Mouse (Mus musculus) intestine, embryonic 14.5 days (tissue): ENCODE results near the gene Itgb6. TPM values are rescaled to one million over a fixed set of nuclear protein-coding genes. Genes with fewer than 3 reads are reported as not detected.
A peak's percentile ranks its signal among the peaks of the same experiment; 100 is the strongest.

Source experiments
- ATAC-seq: fragments of 200-750 bp; cut with Nextera tagmentation; replicated peaks from 2 replicates; pipeline ENCODE4 v1.8.0; 2017; ENCODE audit warnings: low read depth, moderate number of reproducible peaks, moderate TSS enrichment, moderate library complexity; ENCODE audit not compliant: low FRiP score, low TSS enrichment
- DNase-seq: peaks from one replicate; pipeline ENCODE4 v3.0.0-alpha.2; 2018; ENCODE audit warnings: low spot score
- H3K27ac ChIP-seq: fragments of 300-500 bp; sonication (generic); 2 replicates; pipeline ENCODE4 v1.5.1; 2014; ENCODE audit warnings: low read depth, mild to moderate bottlenecking, control low read depth
- H3K27me3 ChIP-seq: fragments of 300-500 bp; sonication (generic); replicated peaks from 2 replicates; pipeline ENCODE4 v1.6.1; 2014; ENCODE audit warnings: low read length, control low read depth; ENCODE audit not compliant: control insufficient read depth, insufficient read depth
- H3K36me3 ChIP-seq: fragments of 300-500 bp; sonication (generic); 2 replicates; pipeline ENCODE4 v1.6.1; 2014; ENCODE audit warnings: low read length, control low read depth; ENCODE audit not compliant: control insufficient read depth, insufficient read depth
- H3K4me1 ChIP-seq: fragments of 300-500 bp; sonication (generic); replicated peaks from 2 replicates; pipeline ENCODE4 v1.6.1; 2014; ENCODE audit warnings: low read length, control low read depth, mixed read lengths; ENCODE audit not compliant: control insufficient read depth, insufficient read depth
- H3K4me2 ChIP-seq: fragments of 300-500 bp; sonication (generic); 2 replicates; pipeline ENCODE4 v1.6.1; 2014; ENCODE audit warnings: low read length
- H3K4me3 ChIP-seq: fragments of 300-500 bp; sonication (generic); 2 replicates; pipeline ENCODE4 v1.5.1; 2014; ENCODE audit warnings: low read depth, low read length, control low read depth, mixed read lengths
- H3K9ac ChIP-seq: fragments of 300-500 bp; sonication (generic); 2 replicates; pipeline ENCODE4 v1.6.1; 2014; ENCODE audit warnings: mild to moderate bottlenecking, low read length
- H3K9me3 ChIP-seq: fragments of 300-500 bp; sonication (generic); 2 replicates; pipeline ENCODE4 v1.6.1; 2016; ENCODE audit warnings: low read length, control low read depth; ENCODE audit not compliant: control insufficient read depth
- WGBS: fragments of 180-500 bp; shearing (Covaris S2); extraction: QIAGEN DNeasy Blood & Tissue Kit; methylation state at CpG from one replicate; pipeline ENCODE4 v1.1.7; 2014; 5-methylcytosine and 5-hydroxymethylcytosine counted together
- polyA plus RNA-seq: library from polyadenylated mRNA; unstranded; fragments of >200 nt; fragmentation: Nextera tagmentation; extraction: Ambion mirVana; gene quantifications from 2 replicates; pipeline ENCODE4 v1.2.1, GENCODE M21; 2014

Gene Itgb6
- polyA plus RNA-seq, 1 experiment from 2014 or later, result 9.6 TPM

DNA sequence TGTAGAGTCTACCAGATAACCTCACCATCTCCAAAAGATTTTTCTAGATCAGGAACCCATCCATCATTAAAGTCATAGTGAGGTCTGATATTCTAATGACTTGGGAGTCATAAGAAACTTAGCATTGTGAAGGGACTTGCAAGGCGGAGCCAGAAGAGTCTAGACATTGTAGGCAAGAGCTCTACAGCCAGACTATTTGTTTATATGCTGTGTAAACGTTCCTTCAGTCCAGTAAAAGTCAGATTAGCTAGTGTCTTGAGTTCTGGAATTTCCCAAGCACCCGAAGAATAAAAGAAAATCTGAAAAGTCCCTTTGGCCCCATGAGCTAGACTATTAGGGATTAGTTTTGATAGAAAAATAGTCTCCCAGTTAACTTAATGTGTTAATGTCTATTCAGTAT is 38.3 kb downstream of the Itgb6 start:
- Histone ChIP-seq H3K9ac (no peak overlapping the region), H3K27ac (no peak overlapping the region), H3K27me3 (no peaks in the 10 kb centered on the region), H3K4me2 (no peak overlapping the region), H3K9me3 (no peaks in the 10 kb centered on the region), H3K36me3 (no peaks in the 10 kb centered on the region), H3K4me1 (peaks cover 7% of the 10 kb centered on the region), H3K4me3 (no peak overlapping the region)
- no peak for DNase-seq
- ATAC-seq, result no peak
- 46% methylated on average over 3 of the region's 3 CpGs for WGBS

DNA sequence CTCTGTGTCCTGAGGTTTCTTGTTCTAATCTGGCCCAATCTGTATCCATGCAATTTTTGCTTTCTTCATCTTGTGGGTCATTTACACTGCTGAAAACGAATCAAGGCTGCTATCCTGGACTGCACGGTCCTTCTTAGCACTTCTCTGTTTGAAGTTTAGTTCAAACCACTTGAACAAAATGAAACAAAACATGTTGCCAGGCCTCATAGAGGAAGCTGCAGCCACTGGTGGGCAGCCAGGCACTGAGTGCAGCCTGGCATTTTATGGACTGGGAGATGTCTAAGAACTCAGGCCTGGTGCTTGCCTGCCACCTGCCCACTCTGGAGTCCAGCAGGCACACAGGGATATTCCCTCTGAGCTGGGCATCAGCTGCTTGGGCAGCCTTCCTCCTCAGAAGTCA is 39.9 kb downstream of the Itgb6 start:
- 65% methylated on average over 2 of the region's 2 CpGs for WGBS
- ATAC-seq (no peak), DNase-seq (no peak)
- H3K9me3 ChIP-seq, result no peaks in the 10 kb centered on the region
- H3K9ac ChIP-seq, result no peak overlapping the region
- H3K4me2 ChIP-seq, result no peak overlapping the region
- 0 out of 2 replicates have a peak, but pooled peaks cover 3% of the 10 kb centered on the region for H3K4me1 ChIP-seq
- no peak overlapping the region for H3K4me3 ChIP-seq
- no peaks in the 10 kb centered on the region for H3K27me3 ChIP-seq
- no peaks in the 10 kb centered on the region for H3K36me3 ChIP-seq
- no peak overlapping the region for H3K27ac ChIP-seq

DNA sequence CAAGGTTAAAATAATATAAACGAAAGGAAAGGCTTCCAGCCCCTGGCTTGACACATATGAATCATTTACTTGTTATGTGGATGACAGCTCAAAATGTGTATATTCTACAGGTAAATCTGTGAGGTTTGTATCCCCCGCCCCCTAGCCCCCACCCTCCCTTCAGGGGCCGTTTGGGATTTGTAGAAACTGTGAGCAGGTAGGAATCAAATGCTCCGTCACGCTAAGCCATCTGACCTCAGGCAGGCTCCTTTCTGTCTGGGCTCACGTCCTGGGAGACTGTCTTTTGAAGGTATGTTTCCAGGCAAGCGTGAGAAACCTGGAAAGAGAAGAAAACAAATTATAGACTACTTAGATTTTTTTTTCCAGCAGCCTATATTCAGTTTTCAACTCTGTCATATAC is 48.0 kb downstream of the Itgb6 start:
- DNase-seq, result no peak
- Histone ChIP-seq H3K27ac (no peak overlapping the region), H3K4me3 (no peak overlapping the region), H3K9ac (no peak overlapping the region), H3K36me3 (no peaks in the 10 kb centered on the region), H3K4me1 (no peaks in the 10 kb centered on the region), H3K4me2 (no peak overlapping the region), H3K9me3 (no peaks in the 10 kb centered on the region), H3K27me3 (no peaks in the 10 kb centered on the region)
- ATAC-seq, result no peak
- WGBS, result 46% methylated on average over 7 of the region's 7 CpGs

DNA sequence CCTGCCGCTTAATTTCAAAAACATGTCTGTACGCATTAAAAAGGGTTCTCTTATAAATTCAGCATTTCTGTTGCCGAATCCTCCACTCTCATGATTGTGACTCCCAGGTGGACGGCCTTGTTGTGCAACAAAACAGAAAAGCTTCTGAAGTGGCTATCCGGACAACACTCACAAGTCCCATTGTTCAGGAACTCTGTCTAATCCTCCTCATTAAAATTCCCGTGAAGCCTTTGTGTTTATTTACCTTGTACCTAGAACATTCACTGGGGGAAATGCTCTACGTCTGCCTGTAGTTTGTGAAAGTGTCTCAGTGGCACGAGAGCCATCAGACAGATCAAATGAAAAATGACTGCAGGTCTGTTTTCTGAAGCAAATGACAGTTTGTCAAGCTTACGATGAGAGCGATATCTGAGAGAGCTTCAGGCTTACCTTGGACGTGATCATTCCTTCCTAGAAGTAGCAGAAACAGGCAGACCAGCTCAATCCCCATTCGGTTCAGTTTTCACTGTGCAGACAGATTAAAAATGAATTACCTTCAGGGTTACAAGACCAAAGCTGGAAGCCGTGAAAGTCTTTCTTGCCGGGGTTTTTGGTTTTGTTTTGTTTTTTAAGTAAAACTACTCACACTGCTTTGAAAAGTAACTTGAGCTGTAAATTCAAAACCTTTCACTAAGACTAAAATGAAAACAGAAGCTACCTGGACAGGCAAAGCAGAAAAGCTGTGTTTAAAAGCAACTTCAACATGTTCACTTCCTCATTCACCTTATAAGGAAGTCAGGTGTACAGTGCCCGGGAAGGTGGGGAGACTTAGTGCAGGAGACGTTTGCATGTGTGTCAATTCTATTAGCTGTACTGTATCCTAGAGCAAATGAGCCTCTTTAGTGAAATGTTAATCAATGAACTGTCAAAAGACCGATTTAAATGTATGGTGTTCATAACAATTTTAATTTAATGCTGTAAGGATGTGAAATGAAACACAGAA is 49.2 kb downstream of the Itgb6 start:
- peak overlapping the region; percentile 19 for H3K4me3 ChIP-seq
- no peaks in the 10 kb centered on the region for H3K9me3 ChIP-seq
- H3K4me2 ChIP-seq, result peak overlapping the region; percentile 36
- H3K4me1 ChIP-seq, result no peaks in the 10 kb centered on the region
- no peaks in the 10 kb centered on the region for H3K36me3 ChIP-seq
- H3K27ac ChIP-seq, result peak overlapping the region; percentile 30
- no peak for ATAC-seq
- H3K9ac ChIP-seq, result 0 out of 2 replicates have a peak overlapping the region, but pooled peaks have one; percentile 2
- WGBS, result 40% methylated on average over 17 of the region's 17 CpGs
- no peaks in the 10 kb centered on the region for H3K27me3 ChIP-seq
- no peak for DNase-seq

DNA sequence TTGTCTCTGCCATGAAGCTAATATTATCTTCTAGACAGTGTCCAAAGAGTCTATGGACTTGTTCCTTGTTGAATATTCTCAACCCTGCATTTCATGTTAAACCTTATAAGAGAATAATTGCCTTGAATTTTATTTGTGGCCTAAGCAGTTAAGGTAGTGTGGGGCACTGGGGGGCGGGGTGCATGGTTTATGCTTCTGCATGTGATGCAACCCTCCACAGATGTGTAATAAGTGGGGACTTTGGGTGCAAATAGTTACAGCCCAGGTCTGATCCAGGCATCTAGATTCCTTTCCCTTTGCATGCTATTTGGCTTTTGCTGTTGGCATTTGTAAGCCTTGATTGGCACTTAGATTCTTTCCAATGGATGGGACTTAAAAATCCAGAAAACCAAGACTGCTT is 51.2 kb downstream of the Itgb6 start:
- Histone ChIP-seq H3K4me1 (no peaks in the 10 kb centered on the region), H3K9ac (no peak overlapping the region), H3K4me2 (no peak overlapping the region), H3K4me3 (no peak overlapping the region), H3K27ac (no peak overlapping the region), H3K9me3 (no peaks in the 10 kb centered on the region), H3K36me3 (no peaks in the 10 kb centered on the region), H3K27me3 (no peaks in the 10 kb centered on the region)
- WGBS, result 87% methylated on average over 1 of the region's 1 CpGs
- ATAC-seq, result no peak
- DNase-seq, result no peak

DNA sequence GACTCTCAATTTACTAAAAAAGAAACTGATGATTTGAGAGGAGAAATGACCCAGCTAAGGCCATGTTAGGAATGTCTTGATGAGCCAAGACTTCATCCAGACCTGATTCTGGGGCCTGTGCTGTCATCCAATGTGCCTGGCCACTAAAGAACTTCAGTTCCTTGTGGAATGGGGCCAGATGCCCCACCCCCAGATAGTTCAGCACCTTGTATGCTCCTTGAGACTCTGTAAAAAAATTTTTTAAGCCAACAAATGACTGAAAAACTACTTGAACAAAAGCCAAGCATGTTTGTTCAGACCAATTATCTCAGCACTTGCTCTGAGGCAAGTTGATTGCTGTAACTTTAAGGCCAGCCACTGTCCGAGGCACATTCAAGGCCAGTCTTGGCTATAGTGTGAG is 59.4 kb downstream of the Itgb6 start:
- no peaks in the 10 kb centered on the region for H3K4me1 ChIP-seq
- H3K4me3 ChIP-seq, result no peak overlapping the region
- H3K9me3 ChIP-seq, result no peaks in the 10 kb centered on the region
- 76% methylated on average over 1 of the region's 1 CpGs for WGBS
- no peak overlapping the region for H3K4me2 ChIP-seq
- no peak overlapping the region for H3K27ac ChIP-seq
- H3K36me3 ChIP-seq, result no peaks in the 10 kb centered on the region
- ATAC-seq (no peak), DNase-seq (no peak)
- H3K9ac ChIP-seq, result no peak overlapping the region
- no peaks in the 10 kb centered on the region for H3K27me3 ChIP-seq

DNA sequence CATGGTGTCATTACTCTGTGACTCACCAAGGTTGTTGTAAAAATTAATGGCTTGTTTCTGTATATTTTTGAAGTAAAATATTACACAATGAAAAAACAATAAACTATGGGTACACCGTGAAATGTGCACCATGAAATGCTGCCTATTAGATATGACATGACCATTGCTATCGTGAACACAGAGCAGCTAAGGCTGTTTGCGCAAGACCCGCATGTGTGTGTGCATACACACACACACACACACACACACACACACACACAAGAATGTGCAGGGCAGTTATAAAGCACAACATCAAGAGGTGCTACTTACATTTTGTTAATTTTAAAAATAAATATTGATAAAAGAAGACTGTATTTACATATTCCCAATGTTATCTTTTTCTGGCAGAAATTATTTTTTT is 62.5 kb downstream of the Itgb6 start:
- H3K27me3 ChIP-seq, result no peaks in the 10 kb centered on the region
- H3K27ac ChIP-seq, result no peak overlapping the region
- H3K4me3 ChIP-seq, result no peak overlapping the region
- H3K9me3 ChIP-seq, result no peaks in the 10 kb centered on the region
- DNase-seq, result no peak
- 85% methylated on average over 4 of the region's 4 CpGs for WGBS
- ATAC-seq, result no peak
- no peaks in the 10 kb centered on the region for H3K36me3 ChIP-seq
- H3K4me1 ChIP-seq, result no peaks in the 10 kb centered on the region
- no peak overlapping the region for H3K9ac ChIP-seq
- no peak overlapping the region for H3K4me2 ChIP-seq

DNA sequence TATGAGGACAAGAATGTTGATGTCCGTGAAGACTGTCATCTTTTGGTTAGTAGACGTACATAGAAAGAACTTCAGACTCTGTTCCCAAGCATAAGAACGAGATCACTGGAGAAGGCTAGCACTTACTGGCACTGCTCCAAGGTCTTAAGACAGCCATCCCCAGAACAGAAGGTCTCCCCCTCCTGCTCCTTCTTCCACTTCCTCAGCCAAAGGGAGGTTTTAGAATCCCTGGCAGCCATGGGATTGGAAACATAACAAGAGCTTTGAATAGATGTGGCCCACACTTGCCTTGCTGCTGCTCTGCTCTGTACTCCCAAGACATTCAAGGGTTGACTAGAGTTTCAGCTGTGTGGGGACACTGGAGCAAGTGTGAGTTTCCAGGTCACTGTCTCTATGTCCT is 63.5 kb downstream of the Itgb6 start:
- DNase-seq (no peak), ATAC-seq (no peak)
- Histone ChIP-seq H3K9ac (no peak overlapping the region), H3K27me3 (no peaks in the 10 kb centered on the region), H3K4me2 (no peak overlapping the region), H3K36me3 (no peaks in the 10 kb centered on the region), H3K9me3 (no peaks in the 10 kb centered on the region), H3K27ac (no peak overlapping the region), H3K4me3 (no peak overlapping the region), H3K4me1 (no peaks in the 10 kb centered on the region; the same call in 1 of the 2 replicates)
- 69% methylated on average over 3 of the region's 3 CpGs for whole genome bisulfite sequencing

DNA sequence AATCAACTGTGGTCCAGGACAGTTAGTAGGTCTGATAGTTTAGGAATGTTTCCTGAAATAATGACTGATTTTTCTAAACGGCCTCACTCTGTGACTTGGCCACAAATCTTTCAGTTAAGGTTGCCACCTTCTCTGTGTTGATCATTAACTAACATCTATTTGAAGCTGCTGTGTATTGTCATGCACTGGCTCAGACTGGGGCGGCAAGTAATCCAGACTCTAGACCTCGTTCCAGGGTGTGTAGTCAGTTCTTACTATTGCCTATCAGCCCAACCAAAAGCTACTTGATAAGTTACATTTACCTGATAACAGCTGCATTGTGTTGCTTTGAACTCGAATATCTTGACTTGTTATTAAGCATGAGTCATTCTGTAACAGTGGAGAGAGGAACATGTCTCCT is 67.6 kb downstream of the Itgb6 start:
- Histone ChIP-seq H3K27me3 (no peaks in the 10 kb centered on the region), H3K9me3 (no peaks in the 10 kb centered on the region), H3K4me2 (no peak overlapping the region), H3K4me3 (no peak overlapping the region), H3K36me3 (no peaks in the 10 kb centered on the region), H3K4me1 (no peaks in the 10 kb centered on the region; the same call in 1 of the 2 replicates), H3K27ac (no peak overlapping the region), H3K9ac (no peak overlapping the region)
- DNase-seq (no peak), ATAC-seq (peak; percentile 92)
- WGBS, result 55% methylated on average over 4 of the region's 4 CpGs
